Mouse (Mus musculus): ENCODE data around the gene Chchd3. TPM values are rescaled to one million over a fixed set of nuclear protein-coding genes. Genes with fewer than 3 reads are reported as not detected.
A peak's percentile ranks its signal among the peaks of the same experiment; 100 is the strongest.

The Chchd3 gene
- polyA plus RNA-seq (2017; shearing (Covaris generic)), result 100 to 1,000 TPM in 1 of 2 experiments, 10 to 100 TPM in 1; 96.6 to 103 TPM

DNA sequence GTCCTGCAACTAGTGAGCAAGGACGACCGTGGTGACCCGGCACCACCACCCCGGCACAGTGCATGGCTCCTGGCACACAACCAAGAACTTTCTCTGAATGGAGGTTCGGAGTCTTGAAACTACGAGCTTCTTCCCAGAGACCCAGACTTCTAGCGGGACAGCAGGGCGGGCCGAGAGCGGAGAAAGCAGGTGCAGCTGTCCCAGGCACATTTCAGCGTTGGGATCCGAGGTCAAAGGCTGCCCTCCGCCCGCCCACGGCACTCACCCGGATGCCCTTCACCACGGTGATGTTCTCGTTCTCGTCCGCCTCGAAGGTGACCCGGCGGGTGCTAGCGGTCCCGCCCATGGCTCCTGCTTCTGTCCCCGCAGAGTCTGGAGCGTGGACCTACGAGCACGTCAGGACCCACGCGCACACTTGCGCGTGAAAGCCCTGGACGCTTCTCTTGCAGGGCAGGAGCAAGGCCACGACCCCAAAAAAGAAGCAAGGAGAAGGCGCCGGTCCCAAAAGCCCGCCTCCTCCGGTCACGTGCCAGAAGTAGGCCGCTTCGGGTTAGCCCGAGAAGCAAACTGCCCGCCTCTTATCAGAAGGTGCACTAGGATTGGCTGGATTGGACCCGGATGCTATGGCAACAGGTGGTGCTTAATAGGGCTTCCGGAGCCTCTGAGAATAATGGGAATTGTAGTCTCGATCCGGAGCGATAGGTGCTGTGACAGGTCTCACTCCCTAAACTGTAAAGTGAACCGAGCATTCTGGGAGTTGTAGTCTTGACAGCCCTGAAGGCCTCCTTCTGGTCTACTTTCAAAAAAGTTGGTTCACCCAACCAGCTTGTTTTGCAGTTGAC, at the start of gene Chchd3:
Chchd3 (minus strand) TSS at position 526 of the 842 bp plus-strand sequence.
- peak; percentile 99 for ATAC-seq

GRCm38 (mm10) chr6:33104661-33105060, 44.6 kb upstream of the Chchd3 start:
- no peak for ATAC-seq

DNA sequence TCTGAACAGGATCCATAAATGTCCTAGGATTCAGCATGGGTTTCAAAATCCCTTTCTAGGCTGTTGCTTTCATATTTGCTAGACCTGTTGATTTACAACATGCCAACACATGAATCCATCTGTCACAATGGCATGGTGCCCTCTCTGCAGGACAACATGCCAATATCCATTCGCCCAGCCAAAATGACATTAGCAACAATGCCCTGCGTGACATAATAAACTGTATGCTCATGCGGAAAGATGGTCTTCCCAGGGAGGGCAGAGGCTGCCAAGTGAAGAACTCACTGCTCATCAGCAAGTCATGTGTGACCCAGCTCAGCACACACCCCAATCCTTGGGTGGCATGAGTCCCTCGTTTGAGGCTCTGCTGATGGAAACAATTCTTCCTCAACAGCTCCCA, 38.8 kb upstream of the Chchd3 start:
- no peak for ATAC-seq

DNA sequence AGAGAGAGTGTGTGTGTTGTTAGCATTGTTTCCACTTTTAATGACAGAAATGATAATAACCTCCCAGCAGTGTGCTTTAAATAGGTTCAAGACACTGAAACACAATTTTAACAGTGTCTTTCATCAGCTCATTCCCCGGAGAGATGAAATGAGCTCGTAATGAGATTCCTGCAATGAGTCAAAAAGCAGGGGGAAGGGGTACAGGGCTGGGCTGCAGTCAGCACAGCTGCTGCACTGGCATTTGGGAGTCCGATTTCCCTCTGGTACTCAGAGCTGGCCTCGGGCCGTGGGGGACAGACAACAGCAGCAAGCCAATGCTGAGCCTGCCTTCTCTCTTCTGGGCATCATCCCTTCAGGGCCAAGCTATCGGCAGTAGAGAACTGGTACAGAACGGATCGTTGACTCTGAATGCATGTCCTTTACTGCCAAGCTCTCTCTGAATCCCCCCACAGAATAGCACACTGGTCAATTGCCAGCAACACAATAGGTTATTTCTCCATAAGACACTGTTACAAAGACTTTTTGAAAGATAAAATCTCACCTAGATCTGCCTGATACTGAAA, 34.7 kb upstream of the Chchd3 start:
- no peak for ATAC-seq

DNA sequence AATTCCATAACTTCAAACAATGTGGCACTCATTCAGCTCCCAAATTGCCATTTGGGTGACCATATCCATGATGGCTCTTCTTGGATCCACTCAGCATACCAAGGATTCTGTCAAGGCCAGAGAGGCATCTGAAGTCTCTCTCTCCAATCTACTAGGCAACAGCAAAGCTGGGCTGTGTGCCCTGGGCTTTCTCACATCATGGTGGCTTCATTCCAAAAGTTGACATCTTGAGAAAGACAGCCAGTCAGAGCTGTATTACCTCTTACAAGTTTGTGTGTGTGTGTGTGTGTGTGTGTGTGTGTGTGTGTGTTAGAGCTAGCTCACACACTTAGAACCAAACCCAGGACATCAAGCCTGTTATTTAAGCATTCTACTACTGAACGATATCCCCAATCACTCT, 20.1 kb upstream of the Chchd3 start:
- ATAC-seq, result no peak

- no peak for ATAC-seq
These were observed 18.3 kb upstream of the Chchd3 start for GRCm38 (mm10) chr6:33078260-33078936.

- ATAC-seq, result no peak
These were observed 6.4 kb upstream of the Chchd3 start for GRCm38 (mm10) chr6:33066462-33066861.

DNA sequence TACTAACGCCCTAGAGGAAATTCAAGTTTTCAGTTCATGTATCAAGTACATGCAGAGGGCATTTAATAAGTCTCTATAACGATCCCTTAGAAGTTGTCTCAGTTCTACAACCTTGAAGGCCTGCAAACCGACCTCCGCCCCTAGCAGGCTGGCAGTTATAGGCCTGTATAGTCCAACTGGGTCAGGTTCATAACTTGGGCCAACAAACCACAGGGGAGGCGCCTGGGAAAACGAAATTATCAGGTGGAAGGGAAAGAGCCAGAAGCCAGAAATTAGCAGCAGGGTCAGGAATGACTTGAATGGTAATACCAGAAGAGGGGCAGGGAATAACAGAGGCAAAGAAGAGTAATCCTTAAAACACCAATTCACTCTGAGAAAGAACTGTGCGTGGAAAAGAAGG, 784 bp downstream of the Chchd3 start:
- ATAC-seq, result no peak

DNA sequence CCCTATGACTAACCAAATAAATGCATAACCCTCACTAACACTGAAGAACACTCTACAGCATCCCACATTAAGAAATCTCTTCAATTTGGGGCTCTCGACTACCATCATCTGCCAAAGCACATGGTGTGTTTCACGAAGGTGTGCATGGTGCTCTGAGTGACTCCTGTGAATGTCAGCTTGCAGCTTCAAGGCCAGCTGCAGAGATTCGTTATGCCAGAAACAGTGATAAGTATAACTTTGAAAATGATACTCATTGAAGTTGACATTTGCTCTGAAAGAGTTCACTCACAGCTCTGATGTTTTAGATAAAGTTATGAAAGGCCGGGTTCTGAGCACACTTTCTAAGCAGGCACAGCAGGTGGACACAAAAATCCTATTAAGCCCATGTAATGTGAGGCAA, 3.7 kb downstream of the Chchd3 start:
- no peak for ATAC-seq

- ATAC-seq, result no peak
These were observed 4.4 kb downstream of the Chchd3 start for GRCm38 (mm10) chr6:33055663-33056062.

DNA sequence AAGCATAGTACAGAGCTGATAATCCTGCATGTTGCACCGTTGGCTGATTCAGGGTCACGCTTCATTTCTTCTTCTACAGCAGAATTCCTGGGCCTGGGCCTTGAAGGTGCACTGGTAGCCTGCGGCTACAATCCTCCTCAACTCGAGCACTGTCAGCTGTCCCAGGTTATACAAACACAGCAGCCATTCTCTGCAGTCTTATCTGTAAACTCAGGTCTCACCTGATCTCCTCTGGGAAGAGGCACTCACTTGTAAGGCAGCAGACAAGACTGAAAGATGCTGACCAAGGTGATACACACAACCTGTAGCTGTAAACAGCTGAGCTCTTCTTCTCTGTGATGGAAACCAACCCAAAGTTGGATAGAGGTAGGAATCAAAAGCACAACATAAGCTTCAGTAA, 5.1 kb downstream of the Chchd3 start:
- ATAC-seq, result no peak

GRCm38 (mm10) chr6:33051642-33052041, 8.4 kb downstream of the Chchd3 start:
- no peak for ATAC-seq

DNA sequence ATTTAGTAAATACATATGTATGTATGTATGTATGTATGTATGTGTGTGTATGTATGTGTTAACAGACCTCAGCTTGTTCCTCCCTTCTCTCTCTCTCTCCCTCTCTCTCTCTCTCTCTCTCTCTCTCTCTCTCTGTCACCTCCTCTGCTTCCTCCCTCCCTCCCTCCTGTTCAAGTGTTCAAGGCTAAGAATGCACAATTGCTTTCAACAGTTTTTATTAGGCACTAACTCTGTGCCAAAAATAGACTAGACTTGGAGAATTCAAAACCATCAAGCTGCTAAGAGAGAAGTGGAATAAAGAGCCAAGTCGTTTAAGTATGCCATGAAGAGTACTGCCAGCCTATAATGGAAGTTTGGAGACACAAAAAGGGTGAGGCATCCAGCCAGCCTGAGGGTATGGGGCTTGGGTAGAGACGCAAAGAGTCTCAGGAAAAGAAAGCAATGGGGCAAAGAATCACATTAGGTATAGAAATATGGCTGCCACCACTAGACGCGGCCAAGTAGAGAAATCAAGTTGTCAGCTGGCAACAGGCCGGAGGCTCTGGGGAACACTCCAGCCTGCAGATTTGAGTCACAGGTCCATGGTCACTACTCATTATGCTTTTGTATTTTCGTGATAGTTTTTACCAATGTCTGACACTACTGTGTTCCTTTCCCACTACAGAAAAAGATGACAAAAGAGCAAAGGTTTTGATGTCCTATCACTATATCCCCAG, 10.2 kb downstream of the Chchd3 start:
- ATAC-seq, result no peak

GRCm38 (mm10) chr6:33043480-33043879, 16.6 kb downstream of the Chchd3 start:
- ATAC-seq, result no peak

DNA sequence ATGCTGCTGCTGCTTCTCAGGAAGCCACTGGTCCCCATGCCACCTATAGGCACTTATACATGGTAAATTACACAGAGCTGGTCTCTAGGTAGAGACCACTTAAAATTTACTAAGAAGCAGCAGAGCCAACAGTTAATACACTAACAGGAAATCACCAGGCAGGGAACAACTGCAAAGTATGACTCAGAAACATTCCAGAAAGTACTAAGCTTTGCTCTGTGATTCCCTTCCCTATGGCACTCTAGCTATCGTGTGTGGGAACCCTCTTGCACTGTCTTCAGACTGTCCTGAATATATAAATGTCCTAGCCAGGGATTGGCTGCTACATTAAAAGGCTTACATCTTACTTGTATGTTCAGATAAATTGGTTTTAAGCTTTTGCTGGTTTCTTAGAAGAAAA, 17.2 kb downstream of the Chchd3 start:
- ATAC-seq, result no peak

DNA sequence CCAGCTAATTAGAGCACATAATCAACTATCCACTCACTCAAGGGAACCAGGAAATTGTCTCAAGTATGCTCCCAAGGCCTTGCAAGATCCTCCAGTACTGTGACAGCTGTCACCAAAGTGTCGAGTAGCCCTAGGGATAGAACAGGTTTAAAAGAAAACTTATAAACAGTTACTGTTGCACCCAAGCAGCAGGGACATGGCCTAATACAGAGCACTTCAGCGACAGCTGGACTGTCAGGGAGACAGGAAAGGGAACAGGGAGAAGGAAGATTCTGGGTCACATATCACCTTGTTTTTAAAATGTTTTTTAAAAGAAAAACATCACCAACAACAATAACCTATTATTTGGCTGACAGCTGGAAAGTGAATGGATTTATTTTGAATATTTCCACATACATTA, 18.1 kb downstream of the Chchd3 start:
- no peak for ATAC-seq

GRCm38 (mm10) chr6:33040360-33041090, 19.5 kb downstream of the Chchd3 start:
- no peak for ATAC-seq

DNA sequence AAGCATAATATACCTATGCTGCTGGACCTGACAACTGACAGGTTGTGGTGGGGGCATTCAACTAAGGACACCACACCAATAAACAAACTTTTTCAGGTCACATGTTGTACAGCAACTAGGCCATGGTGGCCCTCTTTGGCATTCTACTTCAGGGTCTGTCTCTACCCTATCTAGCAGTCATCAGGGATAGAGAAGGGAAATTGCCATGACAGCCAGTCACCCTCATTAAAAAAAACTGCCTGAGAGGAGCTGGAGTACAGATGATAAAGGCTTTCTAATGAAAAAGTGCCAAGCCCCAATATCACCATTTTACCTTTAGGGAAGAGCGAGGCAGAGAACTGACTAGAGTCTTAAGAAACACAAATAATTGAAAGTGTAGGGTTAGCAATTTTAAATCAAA, 27.5 kb downstream of the Chchd3 start:
- ATAC-seq, result no peak

DNA sequence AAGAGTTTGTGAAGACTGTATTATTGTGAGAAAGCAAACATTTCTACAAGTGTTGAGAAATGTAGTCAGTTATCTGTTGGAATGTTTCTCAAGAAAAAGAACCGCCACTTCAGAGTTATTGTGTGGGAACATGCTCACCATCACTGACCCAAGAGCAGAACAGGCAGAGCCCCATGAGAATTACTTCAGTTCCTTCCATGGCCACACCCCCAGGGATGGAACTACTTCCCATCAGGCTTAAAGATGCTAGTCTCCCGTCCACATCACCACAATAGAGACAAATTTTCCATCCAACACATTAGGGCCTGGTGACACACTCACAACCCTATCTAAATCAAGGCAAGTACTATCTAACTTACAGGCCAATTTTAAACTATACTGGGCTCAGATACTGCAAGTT, 28.4 kb downstream of the Chchd3 start:
- ATAC-seq, result no peak

- ATAC-seq, result no peak
These were observed 31.8 kb downstream of the Chchd3 start for GRCm38 (mm10) chr6:33028296-33028695.

DNA sequence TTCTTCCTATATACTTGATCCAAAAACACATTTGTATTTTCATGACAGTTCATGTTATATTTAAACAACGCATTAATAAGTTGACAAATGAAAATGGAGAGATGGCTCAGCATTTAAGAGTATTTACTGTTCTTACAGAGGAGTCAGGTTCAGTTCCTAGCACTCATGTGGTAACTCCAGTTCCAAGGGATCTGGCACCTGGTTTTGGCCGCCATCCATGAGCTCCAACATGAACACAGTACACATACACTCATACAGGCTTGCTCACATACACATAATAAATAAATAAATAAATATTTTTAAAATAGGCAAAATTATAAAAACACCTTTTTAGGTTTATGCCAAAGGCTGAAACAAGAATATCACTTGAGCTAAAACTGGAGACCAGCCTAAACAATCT, 35.0 kb downstream of the Chchd3 start:
- ATAC-seq, result no peak

DNA sequence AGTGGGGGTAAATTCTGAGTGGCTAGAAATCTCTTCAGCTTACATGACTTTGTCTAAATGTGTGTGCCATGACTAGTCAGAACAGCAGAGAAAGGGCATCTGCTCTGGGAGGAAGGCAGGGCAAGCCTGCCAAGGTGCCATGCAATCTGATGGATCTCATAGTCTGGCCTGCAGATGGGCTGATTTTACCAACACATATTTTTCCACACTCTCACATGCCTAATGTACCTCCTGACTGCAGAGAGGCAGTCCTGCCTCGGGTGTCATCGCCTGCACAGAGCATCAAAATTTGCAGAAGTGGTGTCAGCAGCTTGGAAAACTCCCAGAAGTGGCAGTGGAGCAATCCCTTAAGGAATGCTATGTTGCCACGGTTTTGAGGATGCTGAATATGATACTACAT, 55.5 kb downstream of the Chchd3 start:
- ATAC-seq, result no peak

Measured in activated CD4-positive, CD25-positive, alpha-beta regulatory T cell, adult 4 months (primary cell).